Mouse (Mus musculus): ENCODE results near the gene Senp2. TPM values are rescaled to one million over a fixed set of nuclear protein-coding genes. Genes with fewer than 3 reads are reported as not detected.
"Not testable (repeated sequence)": the region's sequence is repeated elsewhere in the genome, so short reads cannot be mapped to it uniquely, and the experiment has no call there.

Senp2 gene
- polyA plus RNA-seq, 1 experiment from 2014 or later: 58.4 TPM

DNA sequence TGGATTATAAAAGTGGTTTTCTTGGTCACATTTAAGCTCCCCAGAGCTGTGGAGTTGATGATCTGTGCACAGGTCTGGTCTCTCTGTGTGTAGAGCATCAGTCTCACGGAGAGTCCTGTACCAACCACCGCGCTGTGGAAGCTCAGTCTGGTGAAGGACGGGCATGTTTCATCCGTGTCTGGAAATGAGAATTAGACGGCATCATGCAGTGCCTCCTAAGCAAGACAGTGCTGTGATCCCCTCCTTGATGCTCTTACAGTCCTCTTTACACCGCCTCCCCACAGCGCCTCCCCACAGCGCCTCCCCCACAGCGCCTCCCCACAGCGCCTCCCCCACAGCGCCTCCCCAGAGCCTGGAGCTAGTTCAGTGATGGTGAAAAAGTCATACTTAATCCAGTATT, 25.2 kb upstream of the Senp2 start:
- Histone ChIP-seq H3K9ac (replicated peaks; ENCODE audit: low read length) (no peak overlapping the region), H3K27ac (replicated peaks; ENCODE audit: low read depth, low read length) (no peak overlapping the region), H3K4me1 (ENCODE audit: control insufficient read depth, insufficient read depth, low read length) (no peaks in the 10 kb centered on the region), H3K36me3 (ENCODE audit: control insufficient read depth, insufficient read depth, low read length) (no peaks in the 10 kb centered on the region), H3K4me2 (ENCODE audit: low read length) (no peak overlapping the region), H3K4me3 (replicated peaks; ENCODE audit: low read depth, low read length) (no peak overlapping the region), H3K9me3 (ENCODE audit: control insufficient read depth, low read length) (no peaks in the 10 kb centered on the region), H3K27me3 (ENCODE audit: control insufficient read depth, insufficient read depth, low read length) (no peaks in the 10 kb centered on the region)
- WGBS: 83% methylated on average over 12 of the region's 12 CpGs
- ATAC-seq (ENCODE audit: low FRiP score, low TSS enrichment) (no peak), DNase-seq (no peak)

DNA sequence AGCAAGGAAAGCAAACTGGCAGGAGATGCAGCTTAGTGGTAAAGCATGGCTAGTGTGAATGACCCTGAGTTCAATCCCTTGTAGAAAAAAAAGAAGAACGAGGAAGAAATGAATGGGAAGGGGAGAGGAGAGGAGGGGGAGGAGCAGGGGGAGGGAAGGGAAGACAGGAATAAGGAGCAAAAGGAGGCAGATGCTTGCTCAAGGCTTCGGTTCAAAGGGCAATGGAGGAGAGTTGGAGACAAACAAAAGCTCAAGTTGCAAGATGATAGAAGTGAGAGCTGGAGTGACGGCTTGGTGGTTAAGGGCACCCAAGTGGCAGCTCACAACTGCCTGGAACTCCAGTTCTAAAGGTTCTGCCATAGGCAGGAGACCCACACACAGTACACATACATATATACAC, 23.1 kb upstream of the Senp2 start:
- WGBS: 53% methylated on average over 3 of the region's 3 CpGs
- ATAC-seq (ENCODE audit: low FRiP score, low TSS enrichment) (no peak), DNase-seq (no peak)
- H3K4me1 ChIP-seq (ENCODE audit: control insufficient read depth, insufficient read depth, low read length): no peaks in the 10 kb centered on the region
- H3K9ac ChIP-seq (replicated peaks; ENCODE audit: low read length): no peak overlapping the region
- H3K27me3 ChIP-seq (ENCODE audit: control insufficient read depth, insufficient read depth, low read length): no peaks in the 10 kb centered on the region
- no peaks in the 10 kb centered on the region for H3K36me3 ChIP-seq (ENCODE audit: control insufficient read depth, insufficient read depth, low read length)
- H3K4me3 ChIP-seq (replicated peaks; ENCODE audit: low read depth, low read length): no peak overlapping the region
- H3K4me2 ChIP-seq (ENCODE audit: low read length): no peak overlapping the region
- no peaks in the 10 kb centered on the region for H3K9me3 ChIP-seq (ENCODE audit: control insufficient read depth, low read length)
- H3K27ac ChIP-seq (replicated peaks; ENCODE audit: low read depth, low read length): no peak overlapping the region

DNA sequence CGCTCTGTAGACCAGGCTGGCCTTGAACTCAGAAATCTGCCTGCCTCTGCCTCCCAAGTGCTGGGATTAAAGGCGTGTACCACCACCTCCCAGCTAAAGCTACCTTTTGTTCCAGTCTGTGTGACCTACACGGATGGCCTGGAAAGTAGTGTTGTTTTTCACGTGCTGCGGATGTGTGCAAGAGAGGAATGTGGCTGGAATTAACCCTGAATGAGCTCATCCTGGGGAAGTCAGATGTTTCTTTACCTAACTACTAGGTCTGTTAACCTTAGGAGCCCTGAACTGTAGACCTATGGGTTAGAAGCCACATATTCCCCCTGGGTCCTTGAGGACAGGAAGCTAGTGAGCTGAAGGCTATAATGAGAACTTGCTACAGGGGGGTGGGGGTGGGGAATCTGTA, 21.3 kb upstream of the Senp2 start:
- ATAC-seq (ENCODE audit: low FRiP score, low TSS enrichment): no peak

DNA sequence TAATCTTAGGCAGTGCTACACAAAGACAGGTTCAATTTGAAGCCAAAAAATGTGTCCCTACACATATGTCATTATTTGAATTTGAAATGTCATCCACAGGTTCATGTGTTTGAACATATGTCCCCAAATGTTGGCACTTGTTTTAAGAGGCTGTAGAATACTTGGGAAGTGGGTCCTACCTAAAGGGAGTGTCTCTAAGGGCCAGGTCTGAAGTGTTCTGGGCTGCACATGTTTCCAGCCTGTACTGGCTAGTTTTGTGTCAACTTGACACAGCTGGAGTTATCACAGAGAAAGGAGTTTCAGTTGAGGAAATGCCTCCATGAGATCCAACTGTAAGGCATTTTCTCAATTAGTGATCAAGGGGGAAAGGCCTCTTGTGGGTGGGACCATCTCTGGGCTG, 18.4 kb upstream of the Senp2 start:
- not testable (repeated sequence) for H3K9me3 ChIP-seq (ENCODE audit: control insufficient read depth, low read length); H3K4me2 ChIP-seq (ENCODE audit: low read length); H3K9ac ChIP-seq (replicated peaks; ENCODE audit: low read length); H3K36me3 ChIP-seq (ENCODE audit: control insufficient read depth, insufficient read depth, low read length); H3K4me1 ChIP-seq (ENCODE audit: control insufficient read depth, insufficient read depth, low read length); ATAC-seq (ENCODE audit: low FRiP score, low TSS enrichment); H3K27me3 ChIP-seq (ENCODE audit: control insufficient read depth, insufficient read depth, low read length); H3K4me3 ChIP-seq (replicated peaks; ENCODE audit: low read depth, low read length); H3K27ac ChIP-seq (replicated peaks; ENCODE audit: low read depth, low read length); DNase-seq

More for the DNA sequence above, 21.3 kb upstream of the Senp2 start:
- Histone ChIP-seq H3K4me1 (ENCODE audit: control insufficient read depth, insufficient read depth, low read length) (no peaks in the 10 kb centered on the region), H3K27ac (replicated peaks; ENCODE audit: low read depth, low read length) (no peak overlapping the region), H3K9ac (replicated peaks; ENCODE audit: low read length) (no peak overlapping the region), H3K27me3 (ENCODE audit: control insufficient read depth, insufficient read depth, low read length) (no peaks in the 10 kb centered on the region), H3K4me2 (ENCODE audit: low read length) (no peak overlapping the region), H3K4me3 (replicated peaks; ENCODE audit: low read depth, low read length) (no peak overlapping the region), H3K9me3 (ENCODE audit: control insufficient read depth, low read length) (no peaks in the 10 kb centered on the region), H3K36me3 (ENCODE audit: control insufficient read depth, insufficient read depth, low read length) (no peaks in the 10 kb centered on the region)
- no peak for DNase-seq
- 86% methylated on average over 5 of the region's 5 CpGs for WGBS

DNA sequence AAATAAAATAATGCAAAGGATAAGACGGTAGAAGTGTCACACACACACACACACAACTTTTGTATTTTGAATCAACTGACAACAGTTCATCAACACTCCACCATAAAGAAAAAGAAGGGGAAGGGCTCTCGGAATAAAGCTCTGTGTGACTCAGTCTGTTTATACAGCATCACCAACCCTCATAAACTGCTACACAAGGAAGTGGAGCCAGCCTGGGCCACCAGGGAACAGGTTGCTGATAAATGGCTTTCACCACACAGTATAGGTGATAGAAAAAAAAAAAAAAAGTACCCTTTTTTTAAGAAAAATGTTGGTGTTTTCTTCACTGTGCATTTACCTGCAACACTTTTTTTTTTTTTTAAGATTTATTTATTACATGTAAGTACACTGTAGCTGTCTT, 17.5 kb upstream of the Senp2 start:
- WGBS: 87% methylated on average over 2 of the region's 2 CpGs
- Histone ChIP-seq H3K4me2 (ENCODE audit: low read length) (no peak overlapping the region), H3K4me1 (ENCODE audit: control insufficient read depth, insufficient read depth, low read length) (no peaks in the 10 kb centered on the region), H3K4me3 (replicated peaks; ENCODE audit: low read depth, low read length) (no peak overlapping the region), H3K27me3 (ENCODE audit: control insufficient read depth, insufficient read depth, low read length) (no peaks in the 10 kb centered on the region), H3K9ac (replicated peaks; ENCODE audit: low read length) (no peak overlapping the region), H3K27ac (replicated peaks; ENCODE audit: low read depth, low read length) (no peak overlapping the region), H3K36me3 (ENCODE audit: control insufficient read depth, insufficient read depth, low read length) (no peaks in the 10 kb centered on the region), H3K9me3 (ENCODE audit: control insufficient read depth, low read length) (no peaks in the 10 kb centered on the region)
- no peak for DNase-seq
- ATAC-seq (ENCODE audit: low FRiP score, low TSS enrichment): no peak

DNA sequence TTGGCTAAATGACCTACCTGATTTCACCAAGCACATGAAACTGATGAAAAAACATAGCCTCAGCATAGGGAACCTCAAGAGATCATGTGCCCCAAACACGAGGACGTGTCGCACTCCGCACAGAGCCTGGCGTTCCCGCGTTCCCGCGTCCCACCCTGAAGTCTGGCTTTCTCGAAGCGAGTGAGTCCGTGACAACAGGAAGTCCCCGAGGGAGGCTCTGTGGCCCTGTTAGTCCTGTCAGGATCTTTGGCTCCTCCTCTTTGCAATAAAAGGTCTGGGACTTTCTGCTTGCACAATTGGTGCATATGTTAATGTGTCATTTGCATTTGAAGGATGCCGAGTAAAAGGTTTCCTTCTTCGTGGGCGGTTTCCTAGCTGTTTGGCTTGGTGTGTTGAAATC, 14.0 kb upstream of the Senp2 start, which contains the start of gene Liph:
TSS of gene Liph (minus strand) at position 360 of the 400 bp plus-strand sequence.
- Histone ChIP-seq H3K4me1 (ENCODE audit: control insufficient read depth, insufficient read depth, low read length) (no peaks in the 10 kb centered on the region), H3K36me3 (ENCODE audit: control insufficient read depth, insufficient read depth, low read length) (no peaks in the 10 kb centered on the region), H3K27ac (replicated peaks; ENCODE audit: low read depth, low read length) (no peak within 1 kb of the TSS), H3K9ac (replicated peaks; ENCODE audit: low read length) (no peak within 1 kb of the TSS), H3K4me3 (replicated peaks; ENCODE audit: low read depth, low read length) (peak within 1 kb of the TSS; percentile 19; the same call in 1 of the 2 replicates), H3K4me2 (ENCODE audit: low read length) (peak within 1 kb of the TSS; percentile 51), H3K27me3 (ENCODE audit: control insufficient read depth, insufficient read depth, low read length) (no peaks in the 10 kb centered on the region), H3K9me3 (ENCODE audit: control insufficient read depth, low read length) (no peaks in the 10 kb centered on the region)
- ATAC-seq (ENCODE audit: low FRiP score, low TSS enrichment) (no peak), DNase-seq (peak; percentile 61)
- 10% methylated on average over 16 of the region's 16 CpGs for WGBS

DNA sequence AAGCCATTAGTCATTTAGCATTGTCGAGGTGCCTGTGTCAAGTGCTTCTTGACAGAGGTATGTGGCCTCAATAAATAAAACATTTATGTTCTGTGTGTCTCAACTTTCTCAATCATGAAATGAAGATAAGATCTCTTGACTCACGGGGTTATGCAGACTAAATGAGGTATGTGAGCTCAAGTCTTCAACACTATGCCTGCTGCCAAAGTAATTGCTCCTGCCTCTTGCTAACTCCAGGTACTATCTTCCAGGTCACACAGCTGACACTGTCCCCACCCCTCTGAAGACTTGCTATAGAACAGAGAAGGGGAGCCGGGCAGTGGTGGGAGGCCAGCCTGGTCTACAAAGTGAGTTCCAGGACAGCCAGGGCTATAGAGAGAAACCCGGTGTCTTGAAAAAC, 12.9 kb upstream of the Senp2 start:
- Histone ChIP-seq H3K4me3 (replicated peaks; ENCODE audit: low read depth, low read length) (no peak overlapping the region), H3K4me1 (ENCODE audit: control insufficient read depth, insufficient read depth, low read length) (no peaks in the 10 kb centered on the region), H3K36me3 (ENCODE audit: control insufficient read depth, insufficient read depth, low read length) (no peaks in the 10 kb centered on the region), H3K9ac (replicated peaks; ENCODE audit: low read length) (no peak overlapping the region), H3K27ac (replicated peaks; ENCODE audit: low read depth, low read length) (no peak overlapping the region), H3K27me3 (ENCODE audit: control insufficient read depth, insufficient read depth, low read length) (no peaks in the 10 kb centered on the region), H3K9me3 (ENCODE audit: control insufficient read depth, low read length) (no peaks in the 10 kb centered on the region), H3K4me2 (ENCODE audit: low read length) (no peak overlapping the region)
- ATAC-seq (ENCODE audit: low FRiP score, low TSS enrichment) (no peak), DNase-seq (no peak)
- 78% methylated on average over 4 of the region's 4 CpGs for WGBS

DNA sequence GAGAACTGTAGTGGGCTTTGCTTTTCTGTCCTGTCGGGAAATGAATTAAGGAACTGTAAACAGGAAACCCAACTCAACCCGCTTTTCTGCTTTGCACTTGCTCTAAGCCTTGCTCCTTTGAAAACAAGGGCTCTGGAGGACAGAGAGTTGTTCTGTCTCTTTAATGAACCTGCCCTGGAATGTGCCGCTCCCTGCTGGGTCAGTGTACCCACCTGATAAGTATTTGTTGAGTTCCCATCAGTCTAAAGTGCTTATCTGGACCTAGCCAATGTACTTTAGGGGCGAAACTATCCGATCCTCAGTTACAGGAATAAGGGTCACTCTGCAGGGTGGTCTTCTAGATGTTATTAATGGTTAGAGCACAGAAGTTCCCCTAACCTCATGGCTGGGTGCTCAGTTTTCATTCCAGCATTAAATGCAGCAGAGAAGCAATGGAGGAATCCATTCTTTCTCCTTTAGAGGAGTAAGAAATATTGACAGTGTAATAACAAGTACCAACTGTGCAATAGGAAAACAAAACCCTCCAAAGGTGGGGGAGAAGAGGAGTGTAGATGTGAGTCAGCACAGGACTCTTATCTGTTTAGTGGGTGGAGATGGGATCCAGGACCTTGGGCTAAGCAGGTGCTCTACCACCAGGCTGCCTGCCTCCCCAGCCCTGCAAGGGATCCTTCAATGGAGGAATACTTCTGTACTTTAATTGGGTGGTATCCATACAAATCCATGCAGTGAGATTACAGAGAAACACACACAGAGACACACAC, 12.2 kb upstream of the Senp2 start:
- no peak for DNase-seq

DNA sequence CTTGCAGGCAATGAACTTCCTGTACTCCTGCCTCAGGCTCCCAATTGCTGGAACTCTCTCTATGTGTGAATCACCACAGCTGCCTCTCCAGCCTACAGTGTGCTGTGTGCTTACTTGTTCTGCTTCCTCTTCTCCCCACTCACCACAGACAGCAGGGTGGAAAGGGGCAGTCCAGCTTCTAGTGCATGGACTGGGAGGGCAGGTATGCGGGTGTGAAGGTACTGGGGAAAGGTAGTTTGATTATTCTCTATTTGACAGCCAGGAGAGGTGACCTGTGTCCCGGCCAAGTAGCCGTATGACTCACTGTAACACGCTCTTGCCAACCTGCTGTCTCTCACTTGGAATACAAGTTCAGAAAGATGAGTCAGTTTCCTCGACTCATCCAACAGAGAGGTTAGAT, 11.2 kb upstream of the Senp2 start:
- Histone ChIP-seq H3K4me2 (ENCODE audit: low read length) (no peak overlapping the region), H3K27me3 (ENCODE audit: control insufficient read depth, insufficient read depth, low read length) (no peaks in the 10 kb centered on the region), H3K27ac (replicated peaks; ENCODE audit: low read depth, low read length) (no peak overlapping the region), H3K4me3 (replicated peaks; ENCODE audit: low read depth, low read length) (no peak overlapping the region), H3K9me3 (ENCODE audit: control insufficient read depth, low read length) (no peaks in the 10 kb centered on the region), H3K4me1 (ENCODE audit: control insufficient read depth, insufficient read depth, low read length) (no peaks in the 10 kb centered on the region), H3K9ac (replicated peaks; ENCODE audit: low read length) (no peak overlapping the region), H3K36me3 (ENCODE audit: control insufficient read depth, insufficient read depth, low read length) (no peaks in the 10 kb centered on the region)
- DNase-seq (no peak), ATAC-seq (ENCODE audit: low FRiP score, low TSS enrichment) (no peak)
- WGBS: 85% methylated on average over 5 of the region's 5 CpGs

More for the DNA sequence above, 12.2 kb upstream of the Senp2 start:
- H3K36me3 ChIP-seq (ENCODE audit: control insufficient read depth, insufficient read depth, low read length): no peaks in the 10 kb centered on the region
- no peak for ATAC-seq (ENCODE audit: low FRiP score, low TSS enrichment)
- no peak overlapping the region for H3K4me2 ChIP-seq (ENCODE audit: low read length)
- H3K4me3 ChIP-seq (replicated peaks; ENCODE audit: low read depth, low read length): no peak overlapping the region
- H3K4me1 ChIP-seq (ENCODE audit: control insufficient read depth, insufficient read depth, low read length): no peaks in the 10 kb centered on the region
- 71% methylated on average over 5 of the region's 5 CpGs for WGBS
- no peaks in the 10 kb centered on the region for H3K27me3 ChIP-seq (ENCODE audit: control insufficient read depth, insufficient read depth, low read length)
- no peak overlapping the region for H3K27ac ChIP-seq (replicated peaks; ENCODE audit: low read depth, low read length)
- H3K9me3 ChIP-seq (ENCODE audit: control insufficient read depth, low read length): no peaks in the 10 kb centered on the region
- no peak overlapping the region for H3K9ac ChIP-seq (replicated peaks; ENCODE audit: low read length)
